Mouse (Mus musculus) large intestine, adult 2 months (tissue): ENCODE measurements at regions not wholly inside any gene's neighbourhood (a gene's known extent, or its start where the extent isn't known, plus 50 kb on each side); places are given as distances from the start of the nearest gene placed in this dataset.

Experiments
- DNase-seq: peaks from one replicate; pipeline ENCODE4 v3.0.0-alpha.2; 2012; ENCODE audit warnings: low read depth, low spot score
- WGBS: fragments of 180-500 bp; shearing (Covaris S2); methylation state at CpG from one replicate; pipeline ENCODE4 v1.1.7; 2018; 5-methylcytosine and 5-hydroxymethylcytosine counted together

GRCm38 (mm10) chr8:127860891-127861290 is 497.5 kb upstream of the Nrp1 start:
- 8% methylated on average over 3 of the region's 3 CpGs for WGBS
- no peak for DNase-seq

GRCm38 (mm10) chr8:127884641-127885040 is 473.8 kb upstream of the Nrp1 start:
- 80% methylated on average over 1 of the region's 1 CpGs for WGBS
- DNase-seq = no peak

- DNase-seq = no peak
- WGBS = 92% methylated on average over 3 of the region's 3 CpGs
Observed at GRCm38 (mm10) chr8:127885211-127885610, 473.2 kb upstream of the Nrp1 start.

- 37% methylated on average over 3 of the region's 3 CpGs for WGBS
Observed at GRCm38 (mm10) chr8:127885831-127886230, 472.6 kb upstream of the Nrp1 start.

GRCm38 (mm10) chr8:127890729-127891128 is 467.7 kb upstream of the Nrp1 start:
- 77% methylated on average over 6 of the region's 6 CpGs for WGBS
- DNase-seq = no peak

More at GRCm38 (mm10) chr8:127885831-127886230, 472.6 kb upstream of the Nrp1 start:
- no peak for DNase-seq

GRCm38 (mm10) chr8:127894284-127894683 is 464.1 kb upstream of the Nrp1 start:
- DNase-seq = no peak

GRCm38 (mm10) chr8:127908436-127908835 is 450.0 kb upstream of the Nrp1 start:
- no peak for DNase-seq
- WGBS = 59% methylated on average over 5 of the region's 5 CpGs

GRCm38 (mm10) chr8:127909580-127909979 is 448.8 kb upstream of the Nrp1 start:
- DNase-seq = no peak
- 36% methylated on average over 2 of the region's 2 CpGs for whole genome bisulfite sequencing

GRCm38 (mm10) chr8:127914086-127914485 is 444.3 kb upstream of the Nrp1 start:
- WGBS = 57% methylated on average over 3 of the region's 3 CpGs
- no peak for DNase-seq

- 71% methylated on average over 2 of the region's 2 CpGs for WGBS
- no peak for DNase-seq
Observed at GRCm38 (mm10) chr8:127914914-127915313, 443.5 kb upstream of the Nrp1 start.

- WGBS = 47% methylated on average over 2 of the region's 2 CpGs
- no peak for DNase-seq
Observed at GRCm38 (mm10) chr8:127915591-127916028, 442.8 kb upstream of the Nrp1 start.

GRCm38 (mm10) chr8:127921925-127922324 is 436.5 kb upstream of the Nrp1 start:
- no peak for DNase-seq
- 80% methylated on average over 1 of the region's 1 CpGs for WGBS

GRCm38 (mm10) chr8:127923321-127923720 is 435.1 kb upstream of the Nrp1 start:
- no peak for DNase-seq
- 87% methylated on average over 4 of the region's 4 CpGs for WGBS

- WGBS = 72% methylated on average over 1 of the region's 1 CpGs
- DNase-seq = no peak
Observed at GRCm38 (mm10) chr8:127932276-127932675, 426.1 kb upstream of the Nrp1 start.

- WGBS = 87% methylated on average over 6 of the region's 6 CpGs
- no peak for DNase-seq
Observed at GRCm38 (mm10) chr8:127936792-127937435, 421.5 kb upstream of the Nrp1 start.

GRCm38 (mm10) chr8:127939284-127939985 is 419.0 kb upstream of the Nrp1 start:
- 43% methylated on average over 7 of the region's 7 CpGs for WGBS
- no peak for DNase-seq

- no peak for DNase-seq
- 59% methylated on average over 5 of the region's 5 CpGs for WGBS
Observed at GRCm38 (mm10) chr8:127939986-127940359, 418.4 kb upstream of the Nrp1 start.

GRCm38 (mm10) chr8:127942319-127942718 is 416.1 kb upstream of the Nrp1 start:
- no peak for DNase-seq

GRCm38 (mm10) chr8:127944955-127945498 is 413.4 kb upstream of the Nrp1 start:
- no peak for DNase-seq

GRCm38 (mm10) chr8:127957571-127957970 is 400.8 kb upstream of the Nrp1 start:
- WGBS = 56% methylated on average over 1 of the region's 1 CpGs
- DNase-seq = no peak

GRCm38 (mm10) chr8:127958351-127959044 is 399.9 kb upstream of the Nrp1 start:
- WGBS = 83% methylated on average over 12 of the region's 12 CpGs
- no peak for DNase-seq
